Mouse (Mus musculus): Measurements from ENCODE around the gene Nanos2.

Nanos2 gene

DNA sequence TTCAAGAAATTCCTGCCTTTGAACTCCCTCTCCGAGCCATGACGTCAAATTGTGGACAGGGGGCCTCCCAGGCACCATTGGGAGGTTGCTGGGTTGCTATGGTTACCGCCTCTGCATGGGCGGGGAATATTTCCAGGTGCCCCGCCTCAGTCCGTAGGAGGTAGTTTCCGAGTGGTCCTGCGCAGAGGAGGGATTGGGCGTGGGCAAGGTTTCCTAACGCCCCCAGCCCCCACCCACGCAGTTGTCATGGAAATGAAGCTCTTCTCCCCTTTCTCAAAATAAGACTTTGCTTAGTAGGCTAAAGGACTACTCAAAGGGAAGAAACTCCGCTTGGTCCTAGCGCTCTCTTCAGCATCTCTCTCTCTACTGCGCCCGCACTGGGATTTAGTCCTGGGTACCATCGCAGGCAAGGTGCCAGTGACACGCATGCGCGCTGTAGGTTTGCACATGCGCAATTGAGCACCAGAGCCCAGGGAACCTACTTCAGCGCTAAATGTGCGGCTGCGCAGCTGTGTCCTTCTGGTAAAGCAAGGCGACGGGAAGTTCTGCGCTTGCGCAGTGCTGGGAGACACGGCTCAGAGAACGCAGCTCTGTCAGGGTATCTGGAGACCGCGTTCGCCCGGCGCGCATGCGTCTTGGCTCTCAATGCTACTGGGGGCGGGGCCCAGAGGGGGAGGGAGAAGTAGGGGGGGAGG is 3.5 kb downstream of the Nanos2 start, which contains the start of gene Mypop:
Gene Mypop, plus strand, starts transcription at position 645 of the 695 bp plus-strand sequence.
- CTCF ChIA-PET: no interaction called here

DNA sequence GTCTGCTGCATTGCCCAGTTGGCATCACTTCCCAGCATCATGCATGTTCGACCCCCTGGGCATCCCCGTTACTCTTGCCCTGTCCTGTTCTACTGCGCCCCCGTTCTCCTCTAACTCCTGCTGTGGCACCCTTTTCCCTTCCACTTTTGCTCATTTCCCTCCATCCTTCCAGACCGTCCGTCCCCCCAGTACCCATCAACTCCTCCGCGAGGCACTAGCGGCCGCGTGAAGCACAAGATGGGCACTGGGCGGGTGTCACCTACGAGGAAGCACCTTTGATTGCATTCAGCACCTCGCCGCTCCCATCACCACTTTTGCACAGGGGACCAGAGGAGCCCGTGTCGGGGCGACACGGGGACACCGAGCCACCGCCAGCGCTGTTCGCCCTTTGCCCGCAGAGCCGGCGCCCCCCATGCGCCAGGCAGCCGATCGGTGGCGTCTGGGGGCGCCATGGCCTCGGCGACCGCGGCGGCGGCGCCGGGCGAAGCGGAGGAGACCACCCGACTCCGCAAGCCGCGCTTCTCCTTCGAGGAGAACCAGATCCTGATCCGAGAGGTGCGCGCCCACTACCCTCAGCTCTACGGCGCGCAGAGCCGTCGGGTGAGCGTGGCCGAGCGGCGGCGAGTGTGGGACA is 4.6 kb downstream of the Nanos2 start:
- CTCF ChIA-PET: no interaction called here

- CTCF ChIA-PET: no interaction called here
Observed at GRCm38 (mm10) chr7:18992294-18992675, 5.1 kb downstream of the Nanos2 start.

DNA sequence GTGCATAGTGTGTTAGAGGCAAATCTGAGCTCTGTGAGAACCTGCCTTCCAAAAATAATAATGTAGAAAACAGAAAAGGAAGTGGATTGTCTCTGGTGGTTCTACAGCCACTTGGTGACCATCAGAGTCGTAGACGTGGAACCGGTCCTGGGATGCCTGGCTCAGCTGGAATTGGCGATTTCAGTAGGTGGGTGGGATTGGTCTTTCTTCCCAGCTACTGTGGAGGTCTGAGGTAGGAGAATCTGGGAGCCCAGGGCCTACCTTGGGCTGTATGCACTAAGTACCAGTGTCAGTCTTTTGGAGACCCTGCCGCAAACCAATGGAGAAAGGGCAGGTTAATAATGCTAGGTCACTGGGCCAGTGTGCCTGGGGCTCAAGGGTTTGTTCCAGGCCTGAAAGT is 5.8 kb downstream of the Nanos2 start:
- CTCF ChIA-PET: interaction anchor here (0.6 kb wide), 1 partner anchor 23 kb away, joined by 9 read pairs; no protein-coding TSS in a partner anchor

GRCm38 (mm10) chr7:18998835-18999234 is 11.6 kb downstream of the Nanos2 start:
- CTCF ChIA-PET: no interaction called here

GRCm38 (mm10) chr7:19000421-19000820 is 13.2 kb downstream of the Nanos2 start:
- CTCF ChIA-PET: interaction anchor here (0.6 kb wide), 2 partner anchors 22 to 46 kb away, joined by 3 to 4 read pairs; no protein-coding TSS in a partner anchor

GRCm38 (mm10) chr7:19001066-19001806 is 14.0 kb downstream of the Nanos2 start:
- CTCF ChIA-PET: interaction anchor here (0.6 kb wide), 1 partner anchor 21 kb away, joined by 4 read pairs; no protein-coding TSS in a partner anchor

- CTCF ChIA-PET: interaction anchor here (0.7 kb wide), 1 partner anchor 927 kb away, joined by 3 read pairs; no protein-coding TSS in a partner anchor
Observed at GRCm38 (mm10) chr7:19001807-19002085, 14.5 kb downstream of the Nanos2 start.

GRCm38 (mm10) chr7:19002115-19002514 is 14.9 kb downstream of the Nanos2 start:
- CTCF ChIA-PET: interaction anchor here (0.7 kb wide), 1 partner anchor 926 kb away, joined by 3 read pairs; no protein-coding TSS in a partner anchor

DNA sequence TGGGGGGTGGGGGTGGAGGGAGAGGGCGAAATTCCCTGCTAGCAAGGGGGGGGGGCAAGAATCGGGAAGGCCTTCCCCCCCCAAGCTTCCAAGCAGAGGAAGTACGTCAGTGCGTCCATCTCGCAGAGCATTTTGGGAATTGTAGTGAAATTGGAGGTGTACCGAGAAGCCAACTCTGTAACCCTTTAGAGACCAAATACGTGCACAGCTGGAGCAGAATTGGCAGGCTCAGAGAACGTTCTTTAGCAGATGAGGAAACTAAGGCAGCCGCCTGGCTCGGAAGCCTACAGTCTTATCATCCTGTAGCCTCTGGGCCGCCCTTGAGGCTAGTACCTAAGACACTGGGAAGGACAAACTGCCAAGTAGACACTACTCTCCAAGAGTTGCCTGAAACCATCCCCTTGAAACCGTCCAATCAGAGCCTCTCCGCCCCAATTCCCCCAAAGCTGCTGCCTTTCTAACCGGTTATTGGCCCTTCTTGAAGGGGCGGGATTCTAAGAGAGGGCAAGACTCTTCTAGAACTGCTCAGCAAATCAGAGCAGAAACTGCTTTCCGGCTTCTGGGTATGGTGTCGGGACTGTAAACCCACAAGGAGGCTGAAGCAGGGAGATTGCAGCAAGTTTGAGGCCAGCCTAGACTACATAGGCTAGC is 15.8 kb downstream of the Nanos2 start:
- CTCF ChIA-PET: interaction anchor here (0.8 kb wide), 1 partner anchor 22 kb away, joined by 14 read pairs; no protein-coding TSS in a partner anchor

GRCm38 (mm10) chr7:19003902-19004630 is 16.9 kb downstream of the Nanos2 start, which contains the start of gene Irf2bp1:
Irf2bp1 (plus strand) TSS chr7:19004044.
- CTCF ChIA-PET: no interaction called here

GRCm38 (mm10) chr7:19004631-19005079 is 17.5 kb downstream of the Nanos2 start:
- CTCF ChIA-PET: no interaction called here

GRCm38 (mm10) chr7:19005417-19006121 is 18.4 kb downstream of the Nanos2 start:
- CTCF ChIA-PET: interaction anchor here (2.2 kb wide), 1 partner anchor 18 kb away, joined by 6 read pairs; the partner anchor contains the start of gene Foxa3

GRCm38 (mm10) chr7:19006476-19006875 is 19.3 kb downstream of the Nanos2 start:
- CTCF ChIA-PET: interaction anchor here (0.7 to 2.2 kb wide), 2 partner anchors 17 to 23 kb away, joined by 4 to 6 read pairs; partner anchors contain the start of gene Foxa3

- CTCF ChIA-PET: interaction anchor here (2.2 kb wide), 1 partner anchor 16 kb away, joined by 6 read pairs; the partner anchor contains the start of gene Foxa3
Observed at GRCm38 (mm10) chr7:19007026-19007977, 20.1 kb downstream of the Nanos2 start.

GRCm38 (mm10) chr7:19010581-19010980 is 23.4 kb downstream of the Nanos2 start:
- CTCF ChIA-PET: no interaction called here

- CTCF ChIA-PET: no interaction called here
Observed at GRCm38 (mm10) chr7:19012025-19012621, 24.9 kb downstream of the Nanos2 start.

- CTCF ChIA-PET: no interaction called here
Observed at GRCm38 (mm10) chr7:19012882-19013281, 25.7 kb downstream of the Nanos2 start.

DNA sequence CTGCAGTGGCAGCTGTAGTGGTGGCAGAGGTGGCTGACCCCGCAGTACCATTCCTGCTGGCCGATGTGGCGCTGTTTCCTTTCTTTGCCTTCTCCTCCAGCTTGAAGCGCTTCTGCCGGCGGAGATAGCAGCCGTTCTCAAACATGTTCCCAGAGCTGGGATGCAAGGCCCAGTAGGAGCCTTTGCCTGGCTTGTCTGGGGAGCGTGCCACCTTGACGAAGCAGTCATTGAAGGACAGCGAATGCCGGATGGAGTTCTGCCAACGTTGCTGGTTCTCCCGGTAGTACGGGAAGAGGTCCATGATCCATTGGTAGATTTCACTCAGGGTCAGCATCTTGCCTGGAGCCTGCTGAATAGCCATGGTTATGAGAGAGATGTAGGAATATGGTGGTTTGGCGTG is 27.3 kb downstream of the Nanos2 start:
- CTCF ChIA-PET: no interaction called here

Data from spleen, embryonic (tissue).